Mouse (Mus musculus): Measurements from ENCODE around the gene 5730455P16Rik.
A peak's percentile ranks its signal among the peaks of the same experiment; 100 is the strongest.
"Not testable (repeated sequence)": the region's sequence is repeated elsewhere in the genome, so short reads cannot be mapped to it uniquely, and the experiment has no call there.

Gene 5730455P16Rik

DNA sequence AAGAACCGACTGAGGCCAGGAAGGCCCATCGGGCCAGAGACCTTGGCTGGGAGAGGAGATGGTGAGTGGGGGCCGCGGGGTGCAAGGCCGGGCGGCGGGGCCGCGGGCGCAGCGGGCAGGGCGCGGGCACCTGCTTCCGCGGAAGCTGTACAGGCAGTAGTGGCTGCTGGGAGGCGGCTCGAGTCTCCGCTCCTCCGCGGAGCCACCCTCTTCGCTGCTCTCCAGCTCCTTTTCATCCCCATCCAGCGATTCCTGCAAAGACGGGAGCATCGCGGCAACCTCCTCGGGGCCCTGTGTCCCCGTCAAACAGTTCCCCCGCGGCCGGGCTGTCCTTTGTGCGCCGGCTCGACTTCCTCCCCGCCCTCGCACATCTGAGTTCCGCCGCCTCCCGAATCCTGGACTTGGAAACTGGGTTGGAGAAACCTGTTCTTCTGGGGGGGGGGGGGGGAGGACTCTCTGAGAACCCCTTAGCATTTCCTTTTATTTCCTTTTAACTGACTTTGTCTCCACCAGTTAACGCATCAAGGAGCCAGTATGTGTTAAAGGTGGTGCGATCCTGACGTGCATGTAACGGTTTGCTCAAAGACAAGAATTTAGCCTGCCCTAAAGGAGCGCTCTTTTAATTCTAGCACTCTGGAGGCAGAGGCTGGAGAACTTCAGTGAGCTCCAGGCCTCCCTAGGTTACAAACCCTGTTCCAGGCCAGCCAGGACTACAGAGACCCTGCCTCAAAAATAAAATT, at the start of gene 5730455P16Rik:
TSS of gene 5730455P16Rik (minus strand) at position 323 of the 740 bp plus-strand sequence.
- DNase-seq (ENCODE audit: inconsistent ontology term): peak; percentile 87

DNA sequence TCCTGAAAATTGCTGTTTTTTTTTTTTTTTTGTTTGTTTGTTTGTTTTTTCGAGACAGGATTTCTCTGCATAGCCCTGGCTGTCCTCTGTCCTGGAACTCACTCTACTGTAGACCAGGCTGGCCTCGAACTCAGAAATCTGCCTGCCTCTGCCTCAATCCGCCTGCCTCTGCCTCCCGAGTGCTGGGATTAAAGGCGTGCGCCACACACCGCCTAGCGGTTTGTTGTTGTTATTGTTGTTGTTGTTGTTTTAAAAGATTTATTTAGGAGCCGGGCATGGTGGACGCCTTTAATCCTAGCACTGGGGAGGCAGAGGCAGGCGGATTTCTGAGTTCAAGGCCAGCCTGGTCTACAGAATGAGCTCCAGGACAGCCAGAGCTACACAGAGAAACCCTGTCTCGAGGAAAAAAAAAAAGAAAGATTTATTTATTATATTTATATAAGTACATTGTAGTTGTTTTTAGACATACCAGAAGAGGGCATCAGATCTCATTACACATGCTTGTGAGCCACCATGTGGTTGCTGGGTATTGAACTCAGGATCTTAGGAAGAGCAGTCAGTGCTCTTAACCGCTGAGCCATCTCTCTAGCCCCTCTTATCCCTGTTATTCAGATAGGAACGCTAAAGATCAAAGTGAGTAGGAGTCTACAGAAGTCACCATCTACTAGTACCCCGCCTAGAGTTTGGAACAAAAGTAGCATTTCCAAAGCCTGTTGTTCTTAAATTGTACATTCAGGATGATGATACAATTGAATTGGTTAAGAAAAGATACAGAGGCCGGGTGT, 48.4 kb upstream of the 5730455P16Rik start:
- DNase-seq (ENCODE audit: inconsistent ontology term): not testable (repeated sequence)

DNA sequence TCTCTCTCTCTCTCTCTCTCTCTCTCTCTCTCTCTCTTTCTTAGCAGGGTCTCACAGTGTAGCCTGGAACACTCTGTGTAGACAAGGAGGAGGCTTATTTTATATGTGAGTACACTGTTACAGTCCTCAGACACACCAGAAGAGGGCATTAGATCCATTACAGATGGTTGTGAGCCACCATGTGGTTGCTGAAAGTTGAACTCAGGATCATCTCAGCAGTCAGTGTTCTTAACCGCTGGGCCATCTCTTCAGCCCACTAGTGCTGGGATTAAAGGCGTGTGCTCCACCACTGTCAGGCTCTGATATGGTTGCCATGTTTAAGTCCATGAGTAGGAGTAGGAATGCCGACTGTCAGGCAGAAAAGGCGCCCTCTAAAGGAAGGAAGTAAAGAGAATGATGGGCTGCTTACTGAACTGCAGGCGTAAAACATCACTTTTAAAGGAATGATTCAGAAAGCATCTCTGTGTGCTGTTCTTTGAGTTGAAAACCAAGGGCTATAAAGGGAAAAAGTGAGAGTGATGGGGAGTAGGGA, 47.5 kb upstream of the 5730455P16Rik start:
- no peak for DNase-seq (ENCODE audit: inconsistent ontology term)

DNA sequence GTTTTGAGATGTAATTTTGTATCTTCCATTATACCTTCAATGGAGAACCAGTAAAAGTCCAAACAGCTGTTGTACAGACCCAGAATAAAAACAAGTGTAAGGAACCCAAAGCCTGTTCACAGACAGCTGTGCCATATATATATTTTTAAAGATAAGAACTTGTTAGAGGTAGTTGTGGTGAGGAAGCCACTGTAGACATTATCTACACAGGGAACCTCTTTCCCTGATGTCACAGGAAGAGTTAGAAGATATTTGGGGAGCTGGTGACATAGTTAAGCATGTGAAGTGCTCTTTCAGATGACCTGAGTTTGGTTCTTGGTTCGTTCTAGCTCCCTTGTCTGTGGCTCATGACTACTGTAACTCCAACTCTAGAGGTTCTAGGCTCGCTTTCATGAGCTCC, 46.9 kb upstream of the 5730455P16Rik start:
- DNase-seq (ENCODE audit: inconsistent ontology term): no peak

DNA sequence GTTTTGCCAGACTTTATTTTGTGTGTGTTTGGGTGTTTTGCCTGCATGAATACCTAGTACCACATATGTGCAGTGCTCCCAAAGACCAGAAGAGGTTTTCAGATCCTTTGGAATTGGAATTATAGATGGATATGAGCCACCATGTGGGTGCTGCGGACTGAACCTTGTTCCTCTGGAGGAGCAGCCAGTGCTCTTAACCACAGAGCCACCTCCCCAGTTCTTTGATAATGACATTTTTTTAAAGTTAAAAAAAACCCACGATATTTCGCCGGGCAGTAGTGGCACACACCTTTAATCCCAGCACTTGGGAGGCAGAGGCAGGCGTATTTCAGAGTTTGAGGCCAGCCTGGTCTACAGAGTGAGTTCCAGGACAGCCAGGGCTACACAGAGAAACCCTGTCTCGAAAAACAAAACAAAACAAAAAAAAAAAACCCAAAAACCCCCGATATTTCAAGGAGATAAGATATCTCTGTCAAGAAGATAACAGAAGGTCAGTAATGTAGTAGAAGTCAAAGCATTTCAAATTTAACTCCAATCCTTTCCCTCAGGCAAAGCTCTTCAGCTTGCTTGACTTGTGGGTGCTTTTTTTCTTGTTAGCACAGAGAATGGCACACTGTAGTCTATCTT, 43.7 kb upstream of the 5730455P16Rik start:
- no peak for DNase-seq (ENCODE audit: inconsistent ontology term)

DNA sequence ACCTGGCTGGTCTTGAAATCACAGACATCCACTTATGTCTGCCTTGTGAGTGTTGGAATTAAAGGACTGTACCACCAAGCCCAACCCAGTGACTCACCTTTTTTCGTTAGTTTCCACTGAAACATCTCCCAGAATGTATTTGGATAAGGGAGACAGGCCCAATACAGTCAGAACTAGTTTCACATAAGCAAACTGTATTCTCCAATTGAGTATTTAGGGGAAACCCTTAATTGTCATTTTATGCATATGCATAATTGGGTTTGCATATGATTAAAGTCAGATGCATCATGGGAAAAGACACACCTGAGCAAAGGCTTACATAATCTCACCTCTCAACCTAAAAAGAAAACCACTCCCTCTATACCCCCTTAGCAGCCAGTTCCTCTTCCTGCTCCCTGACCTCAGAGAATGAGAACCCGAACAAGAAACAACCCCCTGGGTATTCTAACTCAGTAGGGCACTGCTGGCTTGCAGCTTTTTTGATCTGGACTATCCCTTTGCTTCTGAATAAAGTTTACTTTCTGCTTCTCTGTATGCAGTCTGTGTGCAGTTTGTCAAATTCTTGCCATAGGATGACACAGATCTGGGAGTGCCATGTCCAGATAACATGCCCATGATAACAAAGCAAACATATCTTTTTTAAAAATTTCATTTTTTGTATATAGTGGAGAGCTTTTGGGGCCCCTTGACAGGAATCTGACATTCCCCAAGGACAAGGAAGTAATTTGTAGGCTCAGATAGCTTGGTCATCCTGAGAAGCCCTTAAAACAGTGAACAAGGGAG, 42.6 kb upstream of the 5730455P16Rik start:
- no peak for DNase-seq (ENCODE audit: inconsistent ontology term)

GRCm38 (mm10) chr11:80419743-80420142, 41.9 kb upstream of the 5730455P16Rik start:
- DNase-seq (ENCODE audit: inconsistent ontology term): no peak

DNA sequence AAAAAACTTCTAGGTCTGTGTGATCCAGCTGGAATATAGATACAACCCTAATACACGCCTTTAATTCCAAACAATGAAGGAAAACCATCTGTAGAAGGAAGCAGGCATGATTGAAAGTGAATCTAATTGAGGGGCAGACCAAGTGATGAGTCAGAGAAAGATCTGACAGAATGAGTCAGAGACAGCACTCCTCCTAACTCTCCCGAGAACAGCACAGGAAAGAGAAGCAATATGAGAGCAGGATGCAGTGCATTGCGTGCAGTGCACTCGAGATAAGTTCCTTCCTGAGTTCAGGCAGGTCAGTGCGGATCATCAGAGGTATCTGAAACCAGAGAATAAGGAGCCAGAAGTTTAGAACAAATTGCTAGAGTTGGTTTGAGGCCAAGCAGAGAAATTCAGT, 39.3 kb upstream of the 5730455P16Rik start:
- peak; percentile 32 for DNase-seq (ENCODE audit: inconsistent ontology term)

- no peak for DNase-seq (ENCODE audit: inconsistent ontology term)
Measured at GRCm38 (mm10) chr11:80410377-80410776, 32.5 kb upstream of the 5730455P16Rik start.

- DNase-seq (ENCODE audit: inconsistent ontology term): not testable (repeated sequence)
Measured at GRCm38 (mm10) chr11:80407878-80408277, 30.0 kb upstream of the 5730455P16Rik start.

- no peak for DNase-seq (ENCODE audit: inconsistent ontology term)
Measured at GRCm38 (mm10) chr11:80396617-80397016, 18.8 kb upstream of the 5730455P16Rik start.

DNA sequence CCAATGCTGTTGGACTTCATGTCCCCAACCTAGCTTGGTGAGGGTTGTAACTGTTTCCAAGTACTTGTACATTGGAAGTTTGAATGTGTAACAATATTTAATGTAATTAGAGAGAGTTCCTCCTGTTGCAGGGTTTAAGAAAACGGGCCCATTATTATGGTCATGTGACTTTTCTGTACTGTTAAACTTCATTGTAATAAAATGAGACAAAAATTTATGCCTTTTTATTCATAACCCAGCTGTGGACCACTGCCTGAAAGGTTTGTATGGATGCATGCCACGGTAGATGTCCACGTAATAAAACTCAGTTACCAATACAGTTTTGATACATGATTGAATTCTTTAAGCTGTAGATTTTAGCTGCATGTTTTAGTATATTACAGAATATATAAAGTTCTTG, 18.1 kb upstream of the 5730455P16Rik start:
- DNase-seq (ENCODE audit: inconsistent ontology term): no peak

DNA sequence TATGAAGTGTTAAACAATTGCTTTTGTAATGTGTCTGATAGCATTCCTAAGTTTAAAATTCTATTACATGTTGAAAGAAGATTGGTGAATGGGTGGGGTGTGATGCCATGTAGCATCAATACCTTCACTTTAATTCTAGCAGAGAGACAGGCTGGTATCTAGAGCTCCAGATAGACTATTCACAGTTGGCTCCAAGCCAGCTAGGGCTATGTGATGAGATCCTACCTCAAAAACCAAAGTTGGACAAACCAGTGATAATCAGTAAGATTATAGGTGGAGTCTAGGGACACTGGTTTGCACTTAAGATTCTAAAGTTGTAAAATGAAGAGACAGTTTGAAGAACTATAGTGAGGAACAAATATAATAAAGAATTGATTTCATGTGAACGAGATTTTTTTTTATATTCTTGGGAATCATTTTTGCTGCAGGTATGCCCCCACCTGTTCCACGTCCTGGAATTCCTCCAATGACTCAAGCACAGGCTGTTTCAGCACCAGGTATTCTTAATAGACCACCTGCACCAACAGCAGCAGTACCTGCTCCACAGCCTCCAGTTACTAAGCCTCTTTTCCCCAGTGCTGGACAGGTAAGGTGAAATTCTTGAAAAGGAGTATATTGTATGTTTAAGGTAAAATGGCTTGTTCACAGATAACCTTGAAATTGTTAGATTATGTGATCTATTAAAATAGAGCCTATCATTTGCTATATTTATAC, 13.7 kb upstream of the 5730455P16Rik start:
- no peak for DNase-seq (ENCODE audit: inconsistent ontology term)

DNA sequence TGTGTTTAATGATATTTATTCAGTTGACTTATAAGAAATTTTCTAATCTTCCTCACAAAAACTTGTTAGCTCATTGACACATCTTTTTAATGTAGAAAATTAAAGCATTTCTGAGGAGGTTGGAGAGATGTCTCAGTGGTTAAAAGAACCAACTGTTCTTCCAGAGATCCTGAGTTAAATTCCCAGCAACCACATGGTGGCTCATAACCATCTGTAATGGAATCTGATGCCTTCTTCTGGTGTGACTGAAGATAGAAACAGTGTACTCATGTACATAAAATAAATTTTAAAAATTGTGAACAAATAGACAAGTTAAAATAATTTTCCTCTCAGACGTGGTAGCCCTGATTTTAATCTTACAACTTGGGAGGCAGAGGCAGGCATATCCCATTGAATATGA, 12.1 kb upstream of the 5730455P16Rik start:
- DNase-seq (ENCODE audit: inconsistent ontology term): no peak

DNA sequence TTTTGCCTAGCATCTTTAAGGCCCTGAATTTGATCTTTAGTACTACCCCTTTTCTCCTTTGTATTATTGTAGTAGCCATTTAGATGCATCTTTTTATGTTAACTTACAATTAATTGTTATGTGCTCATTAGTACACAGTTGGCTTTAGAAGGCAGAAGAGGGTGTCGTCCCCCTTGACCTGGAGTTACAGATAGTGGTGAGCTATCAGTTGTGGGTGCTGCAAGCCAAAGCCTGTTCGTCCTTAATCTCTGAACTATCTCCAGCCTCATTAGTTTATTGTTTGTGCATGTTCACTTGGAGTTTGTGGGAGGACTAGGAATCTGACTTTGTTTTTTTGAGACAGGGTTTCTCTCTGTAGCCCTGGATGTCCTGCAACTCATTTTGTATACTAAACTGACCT, 9.0 kb upstream of the 5730455P16Rik start:
- no peak for DNase-seq (ENCODE audit: inconsistent ontology term)

GRCm38 (mm10) chr11:80385055-80385454, 7.2 kb upstream of the 5730455P16Rik start:
- DNase-seq (ENCODE audit: inconsistent ontology term): no peak

DNA sequence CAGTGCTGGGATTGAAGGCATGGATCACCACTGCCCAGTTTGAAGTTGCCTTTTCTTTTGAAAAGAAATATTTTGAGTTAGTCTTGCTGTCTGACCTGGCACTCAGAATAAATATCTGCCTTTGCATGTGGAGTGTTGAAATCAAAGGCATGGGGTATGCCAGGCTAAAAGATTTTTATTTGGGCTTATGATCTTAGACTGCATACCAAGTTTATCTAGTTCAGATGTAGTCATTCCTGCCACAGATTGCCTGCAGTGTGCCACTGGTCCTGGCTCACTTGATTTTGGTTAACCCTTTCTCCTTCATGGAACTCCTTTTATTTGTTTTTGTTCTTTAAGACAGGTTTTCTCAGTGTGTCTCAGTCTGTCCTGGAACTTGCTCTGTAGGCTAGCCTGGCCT, 6.6 kb upstream of the 5730455P16Rik start:
- DNase-seq (ENCODE audit: inconsistent ontology term): no peak

DNA sequence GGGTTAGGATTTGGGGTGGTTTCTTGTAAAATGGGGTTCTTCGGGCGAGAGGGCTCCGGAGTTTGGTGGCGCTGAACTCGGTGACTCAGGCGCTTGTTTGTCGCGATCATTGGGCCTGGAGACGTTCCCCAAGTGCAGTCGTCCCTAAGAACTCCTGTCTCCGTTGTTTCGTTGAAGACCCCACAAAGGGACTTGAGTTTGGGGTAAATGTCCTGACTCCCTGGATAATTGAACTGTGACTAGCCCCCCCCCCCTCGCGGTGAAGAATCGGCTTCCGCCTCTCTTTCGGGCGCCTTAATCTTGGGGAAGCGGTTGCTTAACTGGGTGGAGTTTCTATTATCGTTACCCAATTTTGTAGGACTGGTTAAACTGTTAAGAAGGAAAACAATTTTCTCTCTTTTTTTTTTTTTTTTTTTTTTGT, 5.8 kb upstream of the 5730455P16Rik start:
- DNase-seq (ENCODE audit: inconsistent ontology term): no peak

- peak; percentile 95 for DNase-seq (ENCODE audit: inconsistent ontology term)
Measured at GRCm38 (mm10) chr11:80383019-80383625, 5.3 kb upstream of the 5730455P16Rik start, which contains the start of gene Zfp207. TSS of gene Zfp207 (plus strand) at chr11:80383279.

DNA sequence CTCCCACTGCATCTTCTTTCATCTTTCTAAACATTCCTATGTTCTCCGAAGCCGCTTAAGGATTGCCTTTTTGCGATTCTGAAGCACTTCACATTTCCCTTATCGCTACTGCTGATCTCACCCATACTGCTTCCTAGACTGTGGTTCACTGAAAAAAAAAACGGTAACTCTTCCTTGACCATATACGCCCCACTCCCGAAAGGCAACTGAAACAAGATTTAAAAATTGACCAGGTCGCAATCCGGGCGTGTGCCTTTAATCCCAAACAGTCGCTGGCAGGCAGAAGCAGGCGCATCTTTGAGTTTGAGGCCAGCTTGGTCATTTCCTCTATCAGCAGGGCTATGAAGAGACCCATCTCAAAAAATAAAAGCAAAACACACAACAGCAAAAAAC, 4.8 kb upstream of the 5730455P16Rik start:
- DNase-seq (ENCODE audit: inconsistent ontology term): no peak

All from Muller cell, postnatal 12 days (primary cell).